Comparison of ENCODE assay signal across 10 mouse cellular contexts in genomic region chr6:114891272-114891671, GRCm38 (mm10).
A peak's percentile ranks its signal among the peaks of the same experiment; 100 is the strongest.
DNase-seq lines count a peak whose midpoint lies in the region; ATAC-seq lines count a peak whose summit lies in the region.
"Had no signal": no experiment of that assay in that cellular context is flagged by ENCODE, and none has a peak within 500 bp of the region (broad histone marks: within the 10 kb centered on the region; RNA-seq: fewer than 3 reads in every experiment).

No protein-coding gene starts in this region.

- H3K9ac ChIP-seq in heart, embryonic 15.5 days = 0 out of 2 replicates have a peak overlapping the region, but pooled peaks have one; percentile 7
- no peak overlapping the region; the same call in 1 of the 2 replicates for H3K9ac ChIP-seq in lung, embryonic 16.5 days (ENCODE audit: low read length)
- H3K9ac ChIP-seq in forebrain, embryonic 16.5 days (replicated peaks; ENCODE audit: low read depth, low read length) = no peak overlapping the region
- no peak overlapping the region for H3K9ac ChIP-seq in neural tube, embryonic 15.5 days (replicated peaks)

- intact Hi-C loops in heart, postnatal 10 days (cut with DNase I) = loop anchor here (2.0 kb wide), 1 partner anchor 16 kb away; no protein-coding TSS in a partner anchor

- H3K36me3 ChIP-seq in heart, embryonic 15.5 days = peaks cover 9% of the 10 kb centered on the region; the same call in 1 of the 2 replicates
- no peaks in the 10 kb centered on the region for H3K36me3 ChIP-seq in lung, embryonic 16.5 days (ENCODE audit: control insufficient read depth, insufficient read depth, low read length)
- no peaks in the 10 kb centered on the region for H3K36me3 ChIP-seq in forebrain, embryonic 16.5 days (ENCODE audit: control insufficient read depth, insufficient read depth)
- no peaks in the 10 kb centered on the region for H3K36me3 ChIP-seq in neural tube, embryonic 15.5 days

- H3K27me3 ChIP-seq in heart, embryonic 15.5 days = no peaks in the 10 kb centered on the region
- no peaks in the 10 kb centered on the region for H3K27me3 ChIP-seq in lung, embryonic 16.5 days (ENCODE audit: control insufficient read depth, insufficient read depth, low read depth, low read length)
- H3K27me3 ChIP-seq in forebrain, embryonic 16.5 days (replicated peaks; ENCODE audit: control insufficient read depth, insufficient read depth, low read length) = no peaks in the 10 kb centered on the region
- no peaks in the 10 kb centered on the region for H3K27me3 ChIP-seq in neural tube, embryonic 15.5 days (replicated peaks)
- H3K27me3 ChIP-seq: CH12.LX had no signal

- H3K4me3 ChIP-seq in heart, embryonic 15.5 days = no peak overlapping the region
- H3K4me3 ChIP-seq in lung, embryonic 16.5 days (ENCODE audit: low read length) = no peak overlapping the region
- H3K4me3 ChIP-seq in forebrain, embryonic 16.5 days (replicated peaks; ENCODE audit: low read length) = no peak overlapping the region
- no peak overlapping the region for H3K4me3 ChIP-seq in neural tube, embryonic 15.5 days (replicated peaks)

- peak overlapping the region; percentile 81 for H3K27ac ChIP-seq in heart, embryonic 15.5 days
- peak overlapping the region; percentile 81 for H3K27ac ChIP-seq in lung, embryonic 16.5 days (ENCODE audit: low read length)
- H3K27ac ChIP-seq in forebrain, embryonic 16.5 days (ENCODE audit: low read length) = peak overlapping the region; percentile 37
- H3K27ac ChIP-seq in neural tube, embryonic 15.5 days (replicated peaks) = peak overlapping the region; percentile 80

- 89% methylated on average over 12 of the region's 12 CpGs for WGBS in heart, embryonic 15.5 days
- 81% methylated on average over 12 of the region's 12 CpGs for WGBS in lung, embryonic 16.5 days
- 65% methylated on average over 12 of the region's 12 CpGs for WGBS in forebrain, embryonic 16.5 days
- 91% methylated on average over 12 of the region's 12 CpGs for WGBS in neural tube, embryonic 15.5 days

- no peaks in the 10 kb centered on the region for H3K9me3 ChIP-seq in heart, embryonic 15.5 days (replicated peaks)
- no peaks in the 10 kb centered on the region for H3K9me3 ChIP-seq in lung, embryonic 16.5 days (ENCODE audit: control insufficient read depth, low read length)
- H3K9me3 ChIP-seq in forebrain, embryonic 16.5 days (ENCODE audit: control insufficient read depth, low read length) = no peaks in the 10 kb centered on the region
- H3K9me3 ChIP-seq in neural tube, embryonic 15.5 days (replicated peaks) = no peaks in the 10 kb centered on the region

- no peak for ATAC-seq in heart, embryonic 15.5 days (replicated peaks; ENCODE audit: insufficient number of reproducible peaks, insufficient read depth, low FRiP score, low read depth)
- no peak for ATAC-seq in lung, embryonic 16.5 days (ENCODE audit: low read depth)
- ATAC-seq in forebrain, embryonic 16.5 days = no peak
- ATAC-seq in neural tube, embryonic 15.5 days (ENCODE audit: low FRiP score) = no peak

- peaks cover 87% of the 10 kb centered on the region for H3K4me1 ChIP-seq in heart, embryonic 15.5 days (replicated peaks)
- peaks cover 85% of the 10 kb centered on the region for H3K4me1 ChIP-seq in lung, embryonic 16.5 days (replicated peaks; ENCODE audit: control insufficient read depth, insufficient read depth, low read length)
- H3K4me1 ChIP-seq in forebrain, embryonic 16.5 days (replicated peaks; ENCODE audit: control insufficient read depth, insufficient read depth, low read length) = peaks cover 53% of the 10 kb centered on the region
- H3K4me1 ChIP-seq in neural tube, embryonic 15.5 days = peaks cover 74% of the 10 kb centered on the region

- peak overlapping the region; percentile 46 for H3K4me2 ChIP-seq in heart, embryonic 15.5 days
- 0 out of 2 replicates have a peak overlapping the region, but pooled peaks have one; percentile 28 for H3K4me2 ChIP-seq in lung, embryonic 16.5 days (ENCODE audit: low read depth, low read length)
- H3K4me2 ChIP-seq in forebrain, embryonic 16.5 days (ENCODE audit: low read length) = no peak overlapping the region; the same call in 1 of the 2 replicates
- 0 out of 2 replicates have a peak overlapping the region, but pooled peaks have one; percentile 30 for H3K4me2 ChIP-seq in neural tube, embryonic 15.5 days

- DNase-seq in heart, postnatal 10 days = no peak
- DNase-seq in lung, postnatal 10 days = no peak
- no peak for DNase-seq in spleen, postnatal 36 days (ENCODE audit: low spot score in 2 of 2)
- no peak for DNase-seq in testis, postnatal 10 days (ENCODE audit: low spot score)
- DNase-seq: thymus, postnatal 25 days had no signal
